Mouse (Mus musculus) ovary, adult 18-20 months (tissue): ENCODE results near the gene Mlxipl.

Source experiments
- DNase-seq: peaks from one replicate; pipeline ENCODE4 v3.0.0; 2022; ENCODE audit warnings: low spot score, mixed read lengths

Mlxipl gene

DNA sequence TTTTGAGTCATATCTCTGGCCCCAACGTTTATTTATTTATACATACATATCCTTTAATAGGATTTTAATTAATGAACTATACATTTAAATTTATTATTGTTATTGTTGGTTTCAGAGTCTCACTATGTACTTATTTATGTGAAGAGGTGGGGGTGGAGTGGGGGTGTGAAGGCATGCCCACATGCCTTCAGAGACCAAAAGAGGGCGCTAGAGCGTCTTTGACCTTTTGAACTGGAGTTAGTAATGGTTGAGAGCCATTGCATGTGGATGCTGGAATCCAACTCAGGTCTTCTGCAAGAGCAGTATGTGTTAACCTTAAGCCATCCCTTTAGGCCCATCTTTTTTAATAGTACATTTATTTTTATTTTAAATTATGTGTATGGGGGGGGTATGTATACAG lies 95.9 kb downstream of the Mlxipl start:
- no peak for DNase-seq

DNA sequence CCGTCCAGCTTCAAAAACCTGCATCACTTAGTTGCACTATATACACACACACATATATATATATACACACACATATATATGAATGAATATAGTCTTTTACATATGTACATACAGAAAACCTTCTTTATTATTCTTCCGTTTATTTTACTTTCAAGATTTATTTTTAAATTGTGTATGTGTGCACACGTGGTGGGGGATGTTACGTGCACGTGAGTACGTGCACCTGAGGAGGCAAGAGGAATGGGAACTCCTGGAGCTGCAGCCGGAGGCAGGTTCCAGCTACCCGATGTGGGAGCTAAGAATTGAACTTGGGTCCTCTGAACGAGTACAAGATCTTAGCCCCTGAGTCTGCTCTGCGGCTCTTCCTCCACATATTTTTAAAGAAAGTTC lies 96.5 kb downstream of the Mlxipl start:
- no peak for DNase-seq

DNA sequence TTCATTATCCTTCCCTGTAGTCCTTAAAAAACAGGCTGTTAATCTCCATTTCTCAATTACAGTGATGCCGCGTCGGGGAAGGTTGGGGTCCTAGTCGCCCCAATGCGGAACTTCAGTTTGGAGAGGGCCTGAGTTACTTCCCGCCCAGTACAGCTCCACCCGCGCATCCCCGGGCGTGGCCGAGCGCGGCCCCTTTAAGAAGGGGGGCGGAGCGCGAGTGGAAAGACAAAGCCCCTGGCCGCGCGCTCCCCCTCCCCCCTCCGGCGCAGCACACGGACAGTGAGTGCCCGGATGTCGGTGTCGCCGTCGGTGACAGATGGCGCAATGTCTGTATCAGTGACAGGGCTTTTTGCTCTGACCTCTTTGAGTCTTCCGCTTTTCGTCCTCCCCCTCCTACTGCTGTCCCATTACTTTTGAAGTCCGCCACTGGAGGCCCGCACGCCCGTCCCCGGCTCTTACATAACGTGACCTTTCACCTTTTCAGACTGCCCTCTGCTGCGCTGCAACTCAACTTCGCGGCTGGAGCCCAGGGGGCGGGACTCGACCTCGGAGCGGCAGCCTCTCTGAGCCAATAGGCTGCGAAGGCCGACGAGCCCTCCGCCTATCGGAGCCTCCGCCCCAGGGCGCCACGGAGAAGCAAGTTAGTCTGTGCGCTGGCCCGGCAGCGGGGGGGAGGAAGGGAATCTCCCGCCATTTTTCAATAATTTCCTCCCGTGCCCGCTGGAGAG lies 97.1 kb downstream of the Mlxipl start, which contains the start of gene Baz1b:
Gene Baz1b (plus strand): TSS at position 644 of the 728 bp plus-strand sequence.
- peak; percentile 99 for DNase-seq

DNA sequence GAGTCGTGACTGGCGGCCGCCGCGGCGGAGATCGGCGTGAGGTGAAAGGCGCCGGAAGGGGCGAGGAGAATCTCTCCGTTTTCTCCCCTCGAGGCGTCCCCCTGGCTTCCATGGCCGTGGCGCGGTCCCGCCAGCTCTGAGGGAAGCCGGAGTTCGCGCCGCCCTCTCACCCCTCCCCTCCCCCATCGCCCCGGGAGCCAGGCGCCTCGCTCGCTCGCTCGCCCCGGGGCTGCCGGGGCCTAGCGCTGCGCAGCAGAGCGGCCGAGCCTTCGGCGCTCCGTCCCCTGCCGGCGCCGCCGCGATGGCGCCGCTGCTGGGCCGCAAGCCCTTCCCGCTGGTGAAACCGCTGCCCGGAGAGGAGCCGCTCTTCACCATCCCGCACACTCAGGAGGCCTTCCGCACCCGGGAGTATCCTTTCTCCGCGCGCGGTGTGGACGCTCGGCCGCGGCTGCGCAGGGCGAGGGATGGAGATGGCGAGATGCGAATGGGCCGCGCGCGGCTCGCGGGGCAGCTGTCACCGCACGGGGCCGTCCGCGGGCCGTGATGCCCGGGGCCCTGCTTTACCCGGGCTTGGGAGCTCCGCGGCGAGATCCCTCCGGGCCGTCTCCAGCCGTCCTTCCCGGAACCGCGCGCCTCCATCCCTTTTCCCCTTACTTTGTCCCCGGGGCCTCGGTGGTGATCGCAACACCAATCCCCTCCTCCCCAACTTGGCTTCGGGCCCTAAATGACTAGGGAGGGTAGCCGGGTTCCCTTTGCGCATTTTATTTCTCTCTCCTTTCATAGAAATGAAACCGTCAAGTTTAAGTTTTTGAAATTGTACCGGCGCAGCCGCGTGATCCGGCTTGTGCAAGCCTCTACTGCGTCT lies 97.9 kb downstream of the Mlxipl start:
- no peak for DNase-seq
